Mouse (Mus musculus) ovary, postnatal 14 days (tissue): ENCODE data around the gene Zfp704.

Experiments used
- DNase-seq: peaks from one replicate; pipeline ENCODE4 v3.0.0; 2022; ENCODE audit warnings: low spot score

Zfp704 gene

GRCm38 (mm10) chr3:9460284-9460683 lies 149.6 kb downstream of the Zfp704 start:
- DNase-seq = no peak

- no peak for DNase-seq
Observed at GRCm38 (mm10) chr3:9456380-9456890, 153.4 kb downstream of the Zfp704 start.

GRCm38 (mm10) chr3:9455351-9455750 lies 154.5 kb downstream of the Zfp704 start:
- no peak for DNase-seq

GRCm38 (mm10) chr3:9454556-9455330 lies 155.1 kb downstream of the Zfp704 start:
- no peak for DNase-seq

GRCm38 (mm10) chr3:9450521-9450920 lies 159.4 kb downstream of the Zfp704 start:
- no peak for DNase-seq

- DNase-seq = no peak
Observed at GRCm38 (mm10) chr3:9449261-9450007, 160.5 kb downstream of the Zfp704 start.

GRCm38 (mm10) chr3:9448541-9448940 lies 161.3 kb downstream of the Zfp704 start:
- no peak for DNase-seq

GRCm38 (mm10) chr3:9444558-9444957 lies 165.3 kb downstream of the Zfp704 start:
- no peak for DNase-seq

- DNase-seq = no peak
Observed at GRCm38 (mm10) chr3:9443981-9444380, 165.9 kb downstream of the Zfp704 start.

- DNase-seq = no peak
Observed at GRCm38 (mm10) chr3:9443476-9443875, 166.4 kb downstream of the Zfp704 start.

- no peak for DNase-seq
Observed at GRCm38 (mm10) chr3:9441566-9442540, 168.0 kb downstream of the Zfp704 start.

GRCm38 (mm10) chr3:9440466-9440865 lies 169.4 kb downstream of the Zfp704 start:
- DNase-seq = no peak

- no peak for DNase-seq
Observed at GRCm38 (mm10) chr3:9439619-9440286, 170.1 kb downstream of the Zfp704 start.

GRCm38 (mm10) chr3:9436256-9436655 lies 173.6 kb downstream of the Zfp704 start:
- no peak for DNase-seq

- no peak for DNase-seq
Observed at GRCm38 (mm10) chr3:9434394-9435175, 175.3 kb downstream of the Zfp704 start.

- DNase-seq = no peak
Observed at GRCm38 (mm10) chr3:9432796-9433526, 176.9 kb downstream of the Zfp704 start.

GRCm38 (mm10) chr3:9432226-9432625 lies 177.7 kb downstream of the Zfp704 start:
- no peak for DNase-seq

- DNase-seq = no peak
Observed at GRCm38 (mm10) chr3:9429946-9430345, 179.9 kb downstream of the Zfp704 start.

GRCm38 (mm10) chr3:9427826-9428225 lies 182.1 kb downstream of the Zfp704 start:
- DNase-seq = no peak

GRCm38 (mm10) chr3:9425661-9426060 lies 184.2 kb downstream of the Zfp704 start:
- DNase-seq = no peak
